Mouse (Mus musculus) forebrain, postnatal 0 days (tissue): ENCODE results near the gene Ptprt. TPM values are rescaled to one million over a fixed set of nuclear protein-coding genes. Genes with fewer than 3 reads are reported as not detected.

Source experiments
- ATAC-seq: fragments of 200-750 bp; cut with Nextera tagmentation; 2 replicates; pipeline ENCODE4 v1.8.0; 2017; ENCODE audit warnings: mild to moderate bottlenecking, moderate library complexity
- DNase-seq: peaks from one replicate; pipeline ENCODE4 v3.0.0-alpha.2; 2015
- H3K27ac ChIP-seq: fragments of 300-500 bp; sonication (generic); 2 replicates; pipeline ENCODE4 v1.5.1; 2014; ENCODE audit warnings: low read depth, mild to moderate bottlenecking, antibody characterized with exemption, low read length, moderate library complexity, mixed read lengths
- H3K27me3 ChIP-seq: fragments of 300-500 bp; sonication (generic); 2 replicates; pipeline ENCODE4 v1.6.1; 2014; ENCODE audit warnings: mild to moderate bottlenecking, low read length, mixed read lengths; ENCODE audit not compliant: insufficient read depth
- H3K36me3 ChIP-seq: fragments of 300-500 bp; sonication (generic); 2 replicates; pipeline ENCODE4 v1.6.1; 2014; ENCODE audit warnings: mild to moderate bottlenecking, moderate library complexity; ENCODE audit not compliant: insufficient read depth
- H3K4me1 ChIP-seq: fragments of 300-500 bp; sonication (generic); 2 replicates; pipeline ENCODE4 v1.6.1; 2014; ENCODE audit warnings: antibody characterized with exemption; ENCODE audit not compliant: insufficient read depth
- H3K4me2 ChIP-seq: fragments of 300-500 bp; sonication (generic); 2 replicates; pipeline ENCODE4 v1.6.1; 2014; ENCODE audit warnings: low read depth, mild to moderate bottlenecking, moderate library complexity
- H3K4me3 ChIP-seq: fragments of 300-500 bp; sonication (generic); 2 replicates; pipeline ENCODE4 v1.5.1; 2014; ENCODE audit warnings: low read depth, low read length, mixed read lengths
- H3K9ac ChIP-seq: fragments of 300-500 bp; sonication (generic); 2 replicates; pipeline ENCODE4 v1.6.1; 2014; ENCODE audit warnings: mild to moderate bottlenecking
- H3K9me3 ChIP-seq: fragments of 300-500 bp; sonication (generic); 2 replicates; pipeline ENCODE4 v1.6.1; 2016; ENCODE audit warnings: low read length
- CTCF ChIP-seq: sonication (generic); IDR thresholded peaks from 2 replicates; pipeline ENCODE4 v1.5.1; 2016; ENCODE audit warnings: antibody characterized with exemption, control low read depth, low read depth
- WGBS: fragments of 180-500 bp; shearing (Covaris S2); extraction: QIAGEN DNeasy Blood & Tissue Kit; methylation state at CpG from one replicate; pipeline ENCODE4 v1.1.7; 2014; 5-methylcytosine and 5-hydroxymethylcytosine counted together
- polyA plus RNA-seq: library from polyadenylated mRNA; unstranded; fragments of >200 nt; fragmentation: Nextera tagmentation; extraction: Ambion mirVana; gene quantifications from 2 replicates; pipeline ENCODE4 v1.2.1, GENCODE M21; 2015
- total RNA-seq: library from RNA; depleted of rRNA; stranded (reverse); fragments of >200 nt; gene quantifications from 2 replicates; pipeline ENCODE4 v1.2.3, GENCODE M21; 2014; rRNA removed

Ptprt gene
- 40.8 and 58.4 TPM in 2 replicates for total RNA-seq
- 6.8 and 12.0 TPM in 2 replicates for polyA plus RNA-seq

DNA sequence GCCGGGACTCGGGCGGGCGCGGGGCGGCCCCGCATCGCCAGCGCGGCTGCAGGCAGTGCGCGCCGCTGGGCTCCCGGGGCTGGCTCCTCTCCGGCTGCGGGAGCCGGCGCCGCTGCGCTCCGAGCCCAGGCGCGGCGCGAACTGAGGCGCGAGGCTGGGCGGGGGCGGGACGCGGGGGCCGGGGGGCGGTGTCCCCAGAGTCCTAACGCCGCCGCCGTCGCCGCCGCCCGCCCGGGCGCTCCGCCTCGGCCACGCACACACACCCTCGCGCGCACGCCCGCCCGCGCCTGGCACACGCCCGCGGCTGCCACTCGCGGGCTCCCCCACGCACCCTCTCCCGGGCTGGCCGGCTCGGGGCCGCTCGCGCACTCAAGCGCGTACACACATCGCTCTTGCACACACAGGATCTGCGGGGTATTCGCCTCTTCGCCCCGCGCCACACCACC lies at the start of gene Ptprt:
Gene Ptprt, minus strand, starts transcription at position 207 of the 446 bp plus-strand sequence.
- TF ChIP-seq CTCF: no peak
- peak within 1 kb of the TSS; percentile 62 for H3K4me3 ChIP-seq
- peak within 1 kb of the TSS; percentile 40; the same call in 1 of the 2 replicates for H3K27ac ChIP-seq
- peaks cover 8% of the 10 kb centered on the region; the same call in 1 of the 2 replicates for H3K4me1 ChIP-seq
- H3K9me3 ChIP-seq: no peaks in the 10 kb centered on the region
- H3K4me2 ChIP-seq: peak within 1 kb of the TSS; percentile 93
- H3K36me3 ChIP-seq: no peaks in the 10 kb centered on the region
- ATAC-seq (peak; percentile 71), DNase-seq (peak; percentile 68)
- WGBS: 13% methylated on average over 37 of the region's 73 CpGs
- 0 out of 2 replicates have a peak, but pooled peaks cover 9% of the 10 kb centered on the region for H3K27me3 ChIP-seq
- H3K9ac ChIP-seq: peak within 1 kb of the TSS; percentile 64

DNA sequence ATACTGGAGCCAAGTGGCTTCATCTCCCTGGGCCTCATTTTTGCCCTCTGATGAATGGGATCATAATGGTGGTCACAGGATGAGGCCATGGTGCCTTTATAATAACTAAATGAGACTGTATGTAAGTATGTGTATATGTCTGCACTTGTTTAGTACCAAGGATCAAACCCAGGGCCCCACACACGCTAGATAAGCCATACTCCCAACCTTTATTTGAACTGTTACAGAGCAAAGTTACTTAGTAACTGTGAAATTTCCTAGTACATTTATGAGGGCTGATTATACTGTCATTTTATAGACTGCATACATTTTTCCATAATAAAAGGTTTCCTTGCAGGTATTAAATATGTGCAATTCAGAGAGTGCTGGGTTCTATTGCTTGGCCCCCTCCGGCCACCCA lies 49.5 kb upstream of the Ptprt start:
- DNase-seq: no peak
- no peaks in the 10 kb centered on the region for H3K27me3 ChIP-seq
- H3K4me1 ChIP-seq: no peaks in the 10 kb centered on the region
- no peak for ATAC-seq
- WGBS: 92% methylated on average over 2 of the region's 2 CpGs
- H3K4me2 ChIP-seq: no peak overlapping the region
- no peak overlapping the region for H3K4me3 ChIP-seq
- H3K27ac ChIP-seq: no peak overlapping the region
- no peak for TF ChIP-seq CTCF
- no peaks in the 10 kb centered on the region for H3K9me3 ChIP-seq
- no peaks in the 10 kb centered on the region for H3K36me3 ChIP-seq
- no peak overlapping the region for H3K9ac ChIP-seq

DNA sequence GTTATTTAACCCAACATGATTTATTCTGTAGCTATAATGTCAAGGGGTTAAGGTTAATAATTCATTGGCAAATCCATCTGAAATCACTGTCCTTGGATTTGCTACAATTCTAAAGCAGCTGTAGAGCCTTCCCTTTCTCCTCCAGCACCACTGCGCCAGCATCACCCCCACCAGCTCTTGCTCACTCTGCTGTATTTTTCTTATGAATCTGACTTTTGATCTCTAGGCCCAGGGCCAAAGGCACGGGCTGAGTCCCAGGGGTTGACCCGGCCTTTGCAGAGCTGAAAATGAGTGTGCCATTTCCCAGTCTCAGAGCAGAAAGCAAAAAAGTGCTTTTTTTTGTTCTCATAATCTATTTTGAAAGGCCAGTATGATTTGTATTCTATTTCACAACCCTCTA lies 38.7 kb upstream of the Ptprt start:
- Histone ChIP-seq H3K27me3 (no peaks in the 10 kb centered on the region), H3K4me3 (no peak overlapping the region), H3K9me3 (no peaks in the 10 kb centered on the region), H3K4me1 (no peaks in the 10 kb centered on the region), H3K27ac (no peak overlapping the region), H3K36me3 (no peaks in the 10 kb centered on the region), H3K9ac (no peak overlapping the region), H3K4me2 (no peak overlapping the region)
- ATAC-seq (no peak), DNase-seq (no peak)
- WGBS: 82% methylated on average over 3 of the region's 3 CpGs
- TF ChIP-seq CTCF: no peak

DNA sequence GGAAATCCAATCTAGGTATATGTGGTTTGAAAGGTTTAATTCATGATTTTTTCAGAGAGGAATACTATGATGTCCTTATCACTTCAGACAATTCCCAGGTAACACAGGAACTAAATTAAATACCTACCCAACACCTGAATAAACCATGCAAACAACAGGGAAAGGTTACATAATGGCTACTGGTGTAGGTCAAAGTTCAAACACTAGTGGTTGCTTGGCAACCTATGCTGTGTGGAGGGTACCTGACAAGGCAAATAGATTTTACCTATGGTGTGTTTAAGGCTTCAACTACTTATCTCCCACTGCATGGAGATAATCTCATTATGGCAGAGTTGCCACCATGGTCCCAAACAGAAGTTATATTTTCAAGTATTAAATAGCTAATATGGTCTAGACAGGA lies 38.1 kb upstream of the Ptprt start:
- ATAC-seq (no peak), DNase-seq (no peak)
- Histone ChIP-seq H3K9me3 (no peaks in the 10 kb centered on the region), H3K4me1 (no peaks in the 10 kb centered on the region), H3K36me3 (no peaks in the 10 kb centered on the region), H3K4me2 (no peak overlapping the region), H3K27me3 (no peaks in the 10 kb centered on the region), H3K9ac (no peak overlapping the region), H3K27ac (no peak overlapping the region), H3K4me3 (no peak overlapping the region)
- no peak for TF ChIP-seq CTCF

DNA sequence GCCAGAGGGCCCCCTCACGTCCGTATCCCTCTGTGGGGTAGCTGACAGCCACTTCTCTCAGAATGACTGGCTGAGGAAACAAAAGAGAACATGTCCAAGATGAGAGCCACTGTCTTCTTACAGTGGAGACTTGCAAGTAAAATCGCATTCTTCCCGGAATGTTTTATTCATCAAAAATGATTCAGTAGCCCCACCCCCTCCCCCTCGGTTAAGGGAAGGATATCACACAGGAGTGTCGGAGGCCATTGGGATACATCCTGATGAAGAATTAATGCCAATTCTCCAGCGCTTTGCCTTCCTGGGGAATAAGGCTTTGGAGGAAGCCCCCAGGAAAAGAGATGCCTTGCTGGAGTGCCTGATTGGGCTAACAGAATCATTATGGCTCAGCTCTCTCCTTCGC lies 37.1 kb upstream of the Ptprt start:
- 43% methylated on average over 8 of the region's 8 CpGs for WGBS
- Histone ChIP-seq H3K4me2 (0 out of 2 replicates have a peak overlapping the region, but pooled peaks have one; percentile 5), H3K27ac (no peak overlapping the region), H3K36me3 (no peaks in the 10 kb centered on the region), H3K9ac (no peak overlapping the region), H3K4me3 (no peak overlapping the region), H3K27me3 (no peaks in the 10 kb centered on the region), H3K9me3 (no peaks in the 10 kb centered on the region), H3K4me1 (no peaks in the 10 kb centered on the region)
- no peak for TF ChIP-seq CTCF
- no peak for DNase-seq
- ATAC-seq: no peak

DNA sequence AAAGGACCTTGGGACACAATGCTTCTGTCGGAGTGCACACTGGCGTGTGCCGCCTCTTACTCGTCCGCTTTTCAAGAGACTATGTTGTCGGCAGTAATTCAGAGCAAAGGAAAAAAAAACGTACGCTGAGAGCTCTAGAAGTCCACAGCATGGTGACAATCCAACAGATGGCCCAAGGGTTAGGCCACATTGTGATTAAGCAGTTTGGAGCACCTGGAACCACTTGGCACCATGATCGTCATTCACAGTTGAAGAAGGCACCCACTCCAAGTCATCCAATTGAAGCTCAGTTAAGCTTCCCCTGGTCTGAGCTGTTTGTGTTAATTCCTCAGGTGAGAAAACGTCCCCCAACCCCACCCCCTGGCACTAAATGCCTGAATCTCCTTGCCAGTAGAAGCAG lies 36.2 kb upstream of the Ptprt start:
- Histone ChIP-seq H3K36me3 (no peaks in the 10 kb centered on the region), H3K9me3 (no peaks in the 10 kb centered on the region), H3K4me1 (no peaks in the 10 kb centered on the region), H3K27ac (no peak overlapping the region), H3K4me3 (no peak overlapping the region), H3K9ac (no peak overlapping the region), H3K4me2 (no peak overlapping the region), H3K27me3 (no peaks in the 10 kb centered on the region)
- ATAC-seq (no peak), DNase-seq (no peak)
- TF ChIP-seq CTCF: no peak
- WGBS: 54% methylated on average over 10 of the region's 10 CpGs

DNA sequence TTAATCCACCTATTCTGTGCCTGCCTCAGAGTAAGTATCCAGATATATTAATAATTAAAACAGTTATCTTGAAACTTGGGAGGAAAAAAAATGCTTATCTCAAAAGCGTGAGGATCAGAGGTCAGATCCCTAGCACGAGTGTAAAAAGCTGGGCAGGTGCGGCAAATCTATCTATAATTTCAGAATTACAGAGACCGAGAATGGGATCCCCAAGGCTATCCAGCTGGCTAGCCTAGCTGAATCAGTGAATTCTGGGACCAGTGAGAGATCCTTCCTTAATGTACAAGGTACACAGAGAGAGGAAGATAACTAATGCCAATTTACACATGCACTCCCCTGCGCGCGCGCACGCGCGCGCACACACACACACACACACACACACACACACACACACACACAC lies 31.2 kb upstream of the Ptprt start:
- Histone ChIP-seq H3K9ac (no peak overlapping the region), H3K27me3 (no peaks in the 10 kb centered on the region), H3K27ac (no peak overlapping the region), H3K36me3 (no peaks in the 10 kb centered on the region), H3K9me3 (no peaks in the 10 kb centered on the region), H3K4me1 (no peaks in the 10 kb centered on the region), H3K4me2 (no peak overlapping the region), H3K4me3 (no peak overlapping the region)
- no peak for TF ChIP-seq CTCF
- ATAC-seq: no peak
- 96% methylated on average over 12 of the region's 12 CpGs for WGBS
- DNase-seq: no peak
